Mouse (Mus musculus): ENCODE measurements around the gene Auts2. TPM values are rescaled to one million over a fixed set of nuclear protein-coding genes. Genes with fewer than 3 reads are reported as not detected.

Gene Auts2
- total and polyA plus RNA-seq, 3 experiments: not detected

- dilution Hi-C loops (cut with MboI; ENCODE audit: extremely low pct_ligation_motif_present, extremely low pct_unique_long_range_greater_than_20kb, low sequenced_read_pairs): no loop called here
- in situ Hi-C loops (cut with MboI; ENCODE audit: low pct_ligation_motif_present, low pct_unique_long_range_greater_than_20kb, low sequenced_read_pairs): no loop called here
Observed at GRCm38 (mm10) chr5:132491508-132491907, 51.6 kb downstream of the Auts2 start.

GRCm38 (mm10) chr5:132490326-132490725 lies 52.8 kb downstream of the Auts2 start:
- H3K4me1 ChIP-seq (ENCODE audit: control insufficient read depth in 1 of 2, insufficient read depth in 2 of 2): no peaks in the 10 kb centered on the region
- H3K79me2 ChIP-seq (replicated peaks; ENCODE audit: control insufficient read depth, extremely low read depth, insufficient read depth, poor library complexity, severe bottlenecking): no peaks in the 10 kb centered on the region
- no peaks in the 10 kb centered on the region for H3K36me3 ChIP-seq (replicated peaks in 1 of 2; ENCODE audit: control insufficient read depth in 1 of 2, insufficient read depth in 1 of 2, low read length in 1 of 2)
- dilution Hi-C loops (cut with MboI; ENCODE audit: extremely low pct_ligation_motif_present, extremely low pct_unique_long_range_greater_than_20kb, low sequenced_read_pairs): no loop called here
- in situ Hi-C loops (cut with MboI; ENCODE audit: low pct_ligation_motif_present, low pct_unique_long_range_greater_than_20kb, low sequenced_read_pairs): no loop called here
- H3K4me2 ChIP-seq (ENCODE audit: insufficient read depth, low read depth, poor library complexity, severe bottlenecking): no peak overlapping the region
- DNase-seq (ENCODE audit: extremely low read depth): no peak
- no peak overlapping the region for H3K9ac ChIP-seq (ENCODE audit: insufficient read depth, low read depth)
- H3K27ac ChIP-seq (ENCODE audit: insufficient read depth, low read depth): no peak overlapping the region
- H3K4me3 ChIP-seq (replicated peaks in 1 of 3; ENCODE audit: low read depth in 2 of 3, low read length in 2 of 3, poor library complexity in 1 of 3): no peak overlapping the region
- H3K9me3 ChIP-seq (replicated peaks; ENCODE audit: low read length): peaks cover 82% of the 10 kb centered on the region
- H3K27me3 ChIP-seq (replicated peaks): no peaks in the 10 kb centered on the region
- TF ChIP-seq ZNF384 (IDR thresholded peaks at IDR 0.05; ENCODE audit: low read depth, low read length) (no peak), USF2 (conservative IDR thresholded peaks at IDR 0.05; ENCODE audit: low read depth, low read length) (no peak), SIN3A (IDR thresholded peaks at IDR 0.05; ENCODE audit: low read length) (no peak), HCFC1 (IDR thresholded peaks at IDR 0.05; ENCODE audit: low read depth, low read length) (no peak), CHD1 (IDR thresholded peaks at IDR 0.05; ENCODE audit: low read depth, low read length) (no peak), TBP (conservative IDR thresholded peaks at IDR 0.05; ENCODE audit: low read depth, low read length) (no peak), RAD21 (IDR thresholded peaks at IDR 0.05; ENCODE audit: low read depth, low read length) (no peak), RCOR1 (conservative IDR thresholded peaks at IDR 0.05; ENCODE audit: low read depth, low read length) (no peak), MEF2A (IDR thresholded peaks at IDR 0.05; ENCODE audit: borderline replicate concordance, low read depth, low read length) (no peak), MYC (IDR thresholded peaks at IDR 0.05; ENCODE audit: low read depth, low read length) (no peak), ELF1 (IDR thresholded peaks at IDR 0.05; ENCODE audit: low read depth, low read length) (no peak), ZKSCAN1 (IDR thresholded peaks at IDR 0.05; ENCODE audit: borderline replicate concordance, low read depth, low read length) (no peak), UBTF (IDR thresholded peaks at IDR 0.05; ENCODE audit: low read depth, low read length) (no peak), NELFE (IDR thresholded peaks at IDR 0.05; ENCODE audit: low read depth, low read length) (no peak), ZC3H11A (IDR thresholded peaks at IDR 0.05; ENCODE audit: low read depth, low read length) (no peak)

More at GRCm38 (mm10) chr5:132491508-132491907, 51.6 kb downstream of the Auts2 start:
- Histone ChIP-seq H3K9me3 (replicated peaks; ENCODE audit: low read length) (peaks cover 87% of the 10 kb centered on the region), H3K4me1 (ENCODE audit: control insufficient read depth in 1 of 2, insufficient read depth in 2 of 2) (no peaks in the 10 kb centered on the region), H3K36me3 (replicated peaks in 1 of 2; ENCODE audit: control insufficient read depth in 1 of 2, insufficient read depth in 1 of 2, low read length in 1 of 2) (no peaks in the 10 kb centered on the region), H3K4me2 (ENCODE audit: insufficient read depth, low read depth, poor library complexity, severe bottlenecking) (no peak overlapping the region), H3K27ac (ENCODE audit: insufficient read depth, low read depth) (no peak overlapping the region), H3K79me2 (replicated peaks; ENCODE audit: control insufficient read depth, extremely low read depth, insufficient read depth, poor library complexity, severe bottlenecking) (no peaks in the 10 kb centered on the region), H3K27me3 (replicated peaks) (no peaks in the 10 kb centered on the region), H3K9ac (ENCODE audit: insufficient read depth, low read depth) (no peak overlapping the region), H3K4me3 (replicated peaks in 1 of 3; ENCODE audit: low read depth in 2 of 3, low read length in 2 of 3, poor library complexity in 1 of 3) (no peak overlapping the region)
- TF ChIP-seq CTCF (conservative IDR thresholded peaks at IDR 0.05 in 1 of 2, IDR thresholded peaks at IDR 0.05 in 1 of 2; ENCODE audit: low read depth in 2 of 2, low read length in 2 of 2): no peak
- no peak for TF ChIP-seq MAFK (IDR thresholded peaks at IDR 0.05; ENCODE audit: insufficient replicate concordance, low read length)
- no peak for TF ChIP-seq POLR2AphosphoS2 (IDR thresholded peaks at IDR 0.05; ENCODE audit: low read depth, low read length)
- TF ChIP-seq MYC (IDR thresholded peaks at IDR 0.05; ENCODE audit: low read depth, low read length): no peak
- TF ChIP-seq EP300 (IDR thresholded peaks at IDR 0.05; ENCODE audit: low read length): no peak
- TF ChIP-seq HCFC1 (IDR thresholded peaks at IDR 0.05; ENCODE audit: low read depth, low read length): no peak
- no peak for TF ChIP-seq CHD1 (IDR thresholded peaks at IDR 0.05; ENCODE audit: low read depth, low read length)
- no peak for TF ChIP-seq ZNF384 (IDR thresholded peaks at IDR 0.05; ENCODE audit: low read depth, low read length)
- TF ChIP-seq JUND (conservative IDR thresholded peaks at IDR 0.05; ENCODE audit: low read depth, low read length): no peak
- no peak for TF ChIP-seq GABPA (IDR thresholded peaks at IDR 0.05; ENCODE audit: insufficient replicate concordance, low read depth, low read length)
- no peak for TF ChIP-seq SMC3 (IDR thresholded peaks at IDR 0.05; ENCODE audit: low read depth, low read length)
- no peak for TF ChIP-seq JUN (IDR thresholded peaks at IDR 0.05; ENCODE audit: insufficient read depth, low read depth, low read length)
- no peak for DNase-seq (ENCODE audit: extremely low read depth)

Data from CH12.LX (cell line).